Mouse (Mus musculus): ENCODE data around the gene Erf.

GRCm38 (mm10) chr7:25294960-25295722 is 44.6 kb upstream of the Erf start:
- TF ChIP-seq CTCF (IDR thresholded peaks at IDR 0.05; ENCODE audit: extremely low read depth, insufficient read length, insufficient replicate concordance, low read depth, low read length) (no peak), POLR2A (IDR thresholded peaks at IDR 0.05; ENCODE audit: low read depth, low read length) (no peak)

All from small intestine, adult 2 months (tissue).